Comparison of ENCODE assay signal across 22 mouse cellular contexts in the genomic region with DNA sequence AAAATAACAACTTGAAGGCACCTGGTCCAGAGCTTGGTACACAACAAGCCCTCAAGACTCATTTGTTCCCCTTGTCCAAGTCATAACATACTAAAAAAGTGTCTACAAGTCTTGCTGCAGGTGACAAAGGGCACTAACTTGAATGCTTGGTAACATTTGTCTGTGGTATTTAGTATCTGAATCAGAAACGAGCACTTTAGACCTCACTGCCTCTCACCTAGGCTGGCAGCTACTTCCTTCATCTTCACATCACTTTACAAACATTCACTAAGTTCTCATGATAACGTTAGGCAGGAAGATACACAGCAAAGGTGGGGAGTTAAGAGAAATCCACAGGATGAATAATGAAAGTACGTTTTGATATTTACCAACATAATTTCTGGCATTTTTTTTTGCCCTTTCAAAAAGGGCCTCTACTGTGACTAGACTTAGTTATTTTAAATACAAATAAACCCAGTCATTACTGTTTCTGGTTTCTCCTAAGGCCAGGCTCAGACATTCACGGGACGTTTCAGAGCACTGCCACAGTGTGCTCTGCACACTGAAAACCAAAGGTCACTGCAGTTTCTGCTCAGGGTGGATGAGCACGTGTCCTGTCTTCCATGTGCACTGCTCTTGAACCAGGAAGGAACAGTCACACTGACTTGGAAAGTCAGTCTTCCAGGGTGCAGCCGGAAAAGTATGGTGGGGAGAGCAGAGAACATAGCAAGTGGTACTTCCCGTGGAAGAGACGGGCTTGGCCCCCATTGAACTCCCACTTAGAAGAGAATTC.
"Had no signal": no experiment of that assay in that cellular context is flagged by ENCODE, and none has a peak within 500 bp of the region (broad histone marks: within the 10 kb centered on the region; RNA-seq: fewer than 3 reads in every experiment).

No protein-coding gene starts in this region.

- H3K4me2 ChIP-seq: lung, embryonic 15.5 days; midbrain, embryonic 13.5 days; neural tube, embryonic 13.5 days; neural tube, embryonic 15.5 days had no signal

- H3K4me3 ChIP-seq: lung, embryonic 15.5 days; megakaryocyte, embryonic 14.5 days; midbrain, embryonic 10.5 days; midbrain, embryonic 13.5 days; myocyte; neural tube, embryonic 13.5 days; neural tube, embryonic 15.5 days had no signal

- H3K36me3 ChIP-seq: lung, embryonic 15.5 days; neural tube, embryonic 15.5 days had no signal

- ATAC-seq: liver, postnatal 0 days; lung, postnatal 0 days; midbrain, embryonic 13.5 days; midbrain, embryonic 16.5 days had no signal

- H3K4me1 ChIP-seq: lung, embryonic 15.5 days; megakaryocyte, embryonic 14.5 days had no signal

- H3K9ac ChIP-seq: liver, postnatal 0 days; lung, embryonic 15.5 days; midbrain, embryonic 13.5 days; neural tube, embryonic 13.5 days; neural tube, embryonic 15.5 days had no signal

- H3K9me3 ChIP-seq: lung, embryonic 15.5 days; megakaryocyte, embryonic 14.5 days; midbrain, embryonic 10.5 days; midbrain, embryonic 13.5 days; neural tube, embryonic 13.5 days; neural tube, embryonic 15.5 days had no signal

- DNase-seq: liver, postnatal 0 days; lung, adult 2 months; lung, postnatal 14 days; lung, postnatal 36 days; retina, postnatal 1 day; right cerebral cortex, adult 18-20 months; right cerebral cortex, postnatal 25 days; right cerebral cortex, postnatal 4 days; spleen, adult 18-20 months; thymus, adult 18-20 months; thymus, postnatal 14 days; thymus, postnatal 36 days had no signal

- H3K27ac ChIP-seq: lung, embryonic 15.5 days; macrophage; midbrain, embryonic 10.5 days; midbrain, embryonic 13.5 days; neural tube, embryonic 13.5 days; neural tube, embryonic 15.5 days had no signal

- H3K27me3 ChIP-seq: lung, embryonic 15.5 days; megakaryocyte, embryonic 14.5 days; midbrain, embryonic 13.5 days; neural tube, embryonic 13.5 days; neural tube, embryonic 15.5 days had no signal
